ENCODE assay signal across 12 mouse cellular contexts in genomic region chr19:32182471-32182870, GRCm38 (mm10).
DNase-seq lines count a peak whose midpoint lies in the region; ATAC-seq and TF ChIP-seq lines count a peak whose summit lies in the region.
"Had no signal": no experiment of that assay in that cellular context is flagged by ENCODE, and none has a peak within 500 bp of the region (broad histone marks: within the 10 kb centered on the region; RNA-seq: fewer than 3 reads in every experiment).

No protein-coding gene starts in this region.

- H3K36me3 ChIP-seq in kidney, postnatal 0 days (ENCODE audit: insufficient read depth, low read length): no peaks in the 10 kb centered on the region
- H3K36me3 ChIP-seq in liver, embryonic 15.5 days (replicated peaks): peaks cover 5% of the 10 kb centered on the region; the same call in 1 of the 2 replicates

- H3K27me3 ChIP-seq in kidney, postnatal 0 days (ENCODE audit: insufficient read depth, low read length): no peaks in the 10 kb centered on the region
- H3K27me3 ChIP-seq in liver, embryonic 15.5 days: no peaks in the 10 kb centered on the region
- H3K27me3 ChIP-seq: megakaryocyte, embryonic 14.5 days had no signal

- H3K9me3 ChIP-seq in kidney, postnatal 0 days (replicated peaks; ENCODE audit: low read length): no peaks in the 10 kb centered on the region
- H3K9me3 ChIP-seq in liver, embryonic 15.5 days (replicated peaks): no peaks in the 10 kb centered on the region
- H3K9me3 ChIP-seq: G1E; megakaryocyte, embryonic 14.5 days had no signal

- H3K4me2 ChIP-seq in kidney, postnatal 0 days (ENCODE audit: low read length): no peak overlapping the region
- peak overlapping the region; percentile 71; the same call in 1 of the 2 replicates for H3K4me2 ChIP-seq in liver, embryonic 15.5 days

- no peak for ATAC-seq in kidney, postnatal 0 days (replicated peaks; ENCODE audit: low FRiP score, low read depth)
- no peak for ATAC-seq in liver, embryonic 15.5 days (ENCODE audit: insufficient read depth)

- WGBS in kidney, postnatal 0 days: 84% methylated on average over 5 of the region's 5 CpGs
- WGBS in liver, embryonic 15.5 days (ENCODE audit: insufficient replicate concordance): 80% methylated on average over 5 of the region's 5 CpGs

- peaks cover 41% of the 10 kb centered on the region for H3K4me1 ChIP-seq in kidney, postnatal 0 days (replicated peaks; ENCODE audit: insufficient read depth, low read length)
- H3K4me1 ChIP-seq in brown adipose tissue, adult 24 weeks (ENCODE audit: control insufficient read depth, insufficient read depth, insufficient read length, low read length): peaks cover 55% of the 10 kb centered on the region
- H3K4me1 ChIP-seq in liver, embryonic 15.5 days (replicated peaks): peaks cover 87% of the 10 kb centered on the region

- H3K27ac ChIP-seq in gastrocnemius, adult 2 months: peak overlapping the region; percentile 91
- H3K27ac ChIP-seq in kidney, postnatal 0 days: peak overlapping the region; percentile 85
- H3K27ac ChIP-seq in brown adipose tissue, adult 24 weeks (replicated peaks; ENCODE audit: low read depth, low read length): peak overlapping the region; percentile 99
- H3K27ac ChIP-seq in liver, embryonic 15.5 days (replicated peaks): peak overlapping the region; percentile 99

- DNase-seq in gastrocnemius, adult 2 months: no peak
- no peak for DNase-seq in gastrocnemius, postnatal 25 days
- no peak for DNase-seq in kidney, postnatal 0 days (ENCODE audit: low spot score)
- no peak for DNase-seq in kidney, postnatal 10 days
- DNase-seq in ovary, postnatal 36 days (ENCODE audit: low spot score): no peak
- no peak for DNase-seq in thymus, postnatal 4 days
- DNase-seq: cerebellum, postnatal 10 days had no signal

- H3K4me3 ChIP-seq in gastrocnemius, adult 2 months: no peak overlapping the region
- no peak overlapping the region for H3K4me3 ChIP-seq in kidney, postnatal 0 days (replicated peaks; ENCODE audit: low read depth, low read length)
- H3K4me3 ChIP-seq in brown adipose tissue, adult 24 weeks (ENCODE audit: insufficient read depth, low read depth, low read length): no peak overlapping the region
- no peak overlapping the region for H3K4me3 ChIP-seq in liver, embryonic 15.5 days (replicated peaks)
- H3K4me3 ChIP-seq: megakaryocyte, embryonic 14.5 days; myocyte had no signal

- TF ChIP-seq CTCF in gastrocnemius, adult 2 months (IDR thresholded peaks at IDR 0.05): no peak
- no peak for TF ChIP-seq CTCF in kidney, postnatal 0 days (IDR thresholded peaks at IDR 0.05; ENCODE audit: low read depth)

- H3K9ac ChIP-seq in kidney, postnatal 0 days (ENCODE audit: low read depth, low read length): no peak overlapping the region
- no peak overlapping the region for H3K9ac ChIP-seq in liver, embryonic 15.5 days

- intact Hi-C loops in gastrocnemius, adult 2 months (cut with DNase I): no loop called here
